Mouse (Mus musculus) liver, adult 2 months (tissue): ENCODE results near the gene Chac1. TPM values are rescaled to one million over a fixed set of nuclear protein-coding genes. Genes with fewer than 3 reads are reported as not detected.

Source experiments
- DNase-seq: peaks from one replicate; pipeline ENCODE4 v3.0.0-alpha.2; 2011; ENCODE audit warnings: low read depth, low spot score; ENCODE audit errors: extremely low read depth
- H3K27ac ChIP-seq: fragments of 200-500 bp; replicated peaks from 2 replicates; pipeline ENCODE4 v1.5.1; 2012; ENCODE audit warnings: low read depth, mild to moderate bottlenecking, control low read depth, inconsistent platforms, low read length; ENCODE audit not compliant: insufficient read depth
- H3K27me3 ChIP-seq: fragments of 200-500 bp; 2 replicates; pipeline ENCODE4 v1.6.1; 2012; ENCODE audit warnings: mild to moderate bottlenecking, moderate library complexity, low read length, inconsistent platforms; ENCODE audit not compliant: control insufficient read depth, insufficient read depth
- H3K36me3 ChIP-seq: fragments of 200-500 bp; 2 replicates; pipeline ENCODE4 v1.6.1; 2012; ENCODE audit warnings: low read length, inconsistent platforms; ENCODE audit not compliant: control insufficient read depth, insufficient read depth
- H3K4me1 ChIP-seq: fragments of 200-500 bp; 2 replicates; pipeline ENCODE4 v1.6.1; 2011; ENCODE audit warnings: low read length; ENCODE audit not compliant: control insufficient read depth, insufficient read depth
- H3K4me3 ChIP-seq: fragments of 200-500 bp; 2 replicates; pipeline ENCODE4 v1.5.1; 2011; ENCODE audit warnings: low read depth, mild to moderate bottlenecking, control low read depth, low read length, moderate library complexity; ENCODE audit not compliant: insufficient read depth
- H3K79me2 ChIP-seq: fragments of 200-500 bp; 2 replicates; pipeline ENCODE4 v1.6.1; 2012; ENCODE audit warnings: inconsistent platforms, mild to moderate bottlenecking, low read length, moderate library complexity; ENCODE audit not compliant: control insufficient read depth, insufficient read depth
- H3K9ac ChIP-seq: fragments of 200-500 bp; 2 replicates; pipeline ENCODE4 v1.6.1; 2012; ENCODE audit warnings: low read depth, mild to moderate bottlenecking, control low read depth, inconsistent platforms, low read length
- CTCF ChIP-seq: fragments of 200-500 bp; IDR thresholded peaks from 2 replicates; pipeline ENCODE4 v1.5.1; 2011; ENCODE audit warnings: low read depth, low read length, control low read depth
- POLR2A ChIP-seq: fragments of 200-500 bp; IDR thresholded peaks from 2 replicates; pipeline ENCODE4 v1.6.1; 2011; ENCODE audit warnings: low read length, control low read depth; ENCODE audit not compliant: insufficient read depth; ENCODE audit errors: extremely low read depth
- WGBS: fragments of 180-500 bp; shearing (Covaris S2); methylation state at CpG from one replicate; pipeline ENCODE4 v1.1.7; 2018; 5-methylcytosine and 5-hydroxymethylcytosine counted together
- polyA plus RNA-seq: library from polyadenylated mRNA; depleted of rRNA; stranded (reverse); fragments of >200 nt; gene quantifications from 2 replicates; pipeline ENCODE4 v1.2.3, GENCODE M21; 2012
- total RNA-seq: library from RNA; depleted of rRNA; stranded (reverse); fragments of >200 nt; gene quantifications from 2 replicates; pipeline ENCODE4 v1.2.3, GENCODE M21; 2014

The Chac1 gene
- total and polyA plus RNA-seq, 2 experiments, result 5.5 to 6.1 TPM

GRCm38 (mm10) chr2:119330795-119331194 is 20.2 kb upstream of the Chac1 start:
- DNase-seq, result no peak
- TF ChIP-seq CTCF (no peak), POLR2A (no peak)
- Histone ChIP-seq H3K27me3 (peaks cover 8% of the 10 kb centered on the region), H3K9ac (no peak overlapping the region), H3K79me2 (peaks cover 9% of the 10 kb centered on the region; the same call in 1 of the 2 replicates), H3K27ac (no peak overlapping the region), H3K4me1 (peaks cover 3% of the 10 kb centered on the region; the same call in 1 of the 2 replicates), H3K4me3 (no peak overlapping the region), H3K36me3 (no peaks in the 10 kb centered on the region)
- 90% methylated on average over 8 of the region's 8 CpGs for WGBS

GRCm38 (mm10) chr2:119332177-119332661 is 18.8 kb upstream of the Chac1 start:
- Histone ChIP-seq H3K9ac (peak overlapping the region; percentile 46; the same call in 1 of the 2 replicates), H3K79me2 (peaks cover 9% of the 10 kb centered on the region; the same call in 1 of the 2 replicates), H3K4me3 (peak overlapping the region; percentile 42; the same call in 1 of the 2 replicates), H3K27me3 (peaks cover 2% of the 10 kb centered on the region; the same call in 1 of the 2 replicates), H3K36me3 (no peaks in the 10 kb centered on the region), H3K27ac (no peak overlapping the region), H3K4me1 (peaks cover 1% of the 10 kb centered on the region; the same call in 1 of the 2 replicates)
- 76% methylated on average over 24 of the region's 24 CpGs for WGBS
- TF ChIP-seq POLR2A (no peak), CTCF (no peak)
- DNase-seq, result no peak

GRCm38 (mm10) chr2:119334135-119334534 is 16.9 kb upstream of the Chac1 start:
- peaks cover 4% of the 10 kb centered on the region; the same call in 1 of the 2 replicates for H3K4me1 ChIP-seq
- no peaks in the 10 kb centered on the region for H3K36me3 ChIP-seq
- peak overlapping the region; percentile 17; the same call in 1 of the 2 replicates for H3K9ac ChIP-seq
- 61% methylated on average over 1 of the region's 1 CpGs for WGBS
- peaks cover 2% of the 10 kb centered on the region; the same call in 1 of the 2 replicates for H3K27me3 ChIP-seq
- DNase-seq, result no peak
- H3K4me3 ChIP-seq, result no peak overlapping the region
- TF ChIP-seq POLR2A (no peak), CTCF (no peak)
- H3K79me2 ChIP-seq, result peaks cover 8% of the 10 kb centered on the region; the same call in 1 of the 2 replicates
- H3K27ac ChIP-seq, result 0 out of 2 replicates have a peak overlapping the region, but pooled peaks have one; percentile 4

GRCm38 (mm10) chr2:119334964-119335525 is 16.0 kb upstream of the Chac1 start:
- H3K27ac ChIP-seq, result 0 out of 2 replicates have a peak overlapping the region, but pooled peaks have one; percentile 23
- 86% methylated on average over 7 of the region's 7 CpGs for WGBS
- H3K4me3 ChIP-seq, result no peak overlapping the region
- peaks cover 2% of the 10 kb centered on the region; the same call in 1 of the 2 replicates for H3K27me3 ChIP-seq
- peaks cover 4% of the 10 kb centered on the region; the same call in 1 of the 2 replicates for H3K4me1 ChIP-seq
- TF ChIP-seq POLR2A, result no peak
- no peak for TF ChIP-seq CTCF
- H3K79me2 ChIP-seq, result 0 out of 2 replicates have a peak, but pooled peaks cover 5% of the 10 kb centered on the region
- 0 out of 2 replicates have a peak overlapping the region, but pooled peaks have one; percentile 18 for H3K9ac ChIP-seq
- no peaks in the 10 kb centered on the region for H3K36me3 ChIP-seq
- DNase-seq, result no peak

- DNase-seq, result no peak
- TF ChIP-seq CTCF (no peak), POLR2A (no peak)
- peaks cover 2% of the 10 kb centered on the region; the same call in 1 of the 2 replicates for H3K27me3 ChIP-seq
- H3K79me2 ChIP-seq, result 0 out of 2 replicates have a peak, but pooled peaks cover 5% of the 10 kb centered on the region
- no peak overlapping the region for H3K4me3 ChIP-seq
- peak overlapping the region; percentile 54 for H3K27ac ChIP-seq
- peaks cover 4% of the 10 kb centered on the region; the same call in 1 of the 2 replicates for H3K4me1 ChIP-seq
- H3K9ac ChIP-seq, result no peak overlapping the region
- H3K36me3 ChIP-seq, result no peaks in the 10 kb centered on the region
- 84% methylated on average over 1 of the region's 1 CpGs for WGBS
These were observed 15.5 kb upstream of the Chac1 start for GRCm38 (mm10) chr2:119335535-119335934.
